Mouse (Mus musculus) hindbrain, embryonic 15.5 days (tissue): ENCODE measurements around the gene C87499. TPM values are rescaled to one million over a fixed set of nuclear protein-coding genes. Genes with fewer than 3 reads are reported as not detected.

Experiments
- polyA plus RNA-seq: library from polyadenylated mRNA; unstranded; fragments of >200 nt; fragmentation: Nextera tagmentation; extraction: Ambion mirVana; gene quantifications from 2 replicates; pipeline ENCODE4 v1.2.1, GENCODE M21; 2015

Gene C87499
- polyA plus RNA-seq, 1 experiment from 2014 or later: not detected

Other genes starting within 250 kb of the C87499 start
- 3.9 and 4.4 TPM in 2 replicates for gene Hacd4, start 195.5 kb downstream of the C87499 start, polyA plus RNA-seq
- not detected in 2 replicates for gene Ifnb1, start 111.6 kb downstream of the C87499 start, polyA plus RNA-seq
- not detected in 2 replicates for gene Ifna15, start 76.2 kb downstream of the C87499 start, polyA plus RNA-seq
- gene Ifna14, start 62.6 kb downstream of the C87499 start, polyA plus RNA-seq: not detected in 2 replicates
- not detected in 2 replicates for gene Ifna9, start 42.0 kb downstream of the C87499 start, polyA plus RNA-seq
- not detected in 2 replicates for gene Ifna12, start 31.0 kb downstream of the C87499 start, polyA plus RNA-seq
- not detected in 2 replicates for gene Ifna13, start 10.0 kb upstream of the C87499 start, polyA plus RNA-seq
- not detected in 2 replicates for gene Ifna16, start 42.5 kb upstream of the C87499 start, polyA plus RNA-seq
- not detected in 2 replicates for gene Ifna2, start 49.5 kb upstream of the C87499 start, polyA plus RNA-seq
- not detected in 2 replicates for gene Ifnab, start 56.9 kb upstream of the C87499 start, polyA plus RNA-seq
- 1.2 and 1.8 TPM in 2 replicates for gene Gm26566, start 87.4 kb upstream of the C87499 start, polyA plus RNA-seq
- gene Klhl9, start 88.1 kb upstream of the C87499 start, polyA plus RNA-seq: 100 and 103 TPM in 2 replicates
- gene Gm13271, start 120.5 kb upstream of the C87499 start, polyA plus RNA-seq: not detected in 2 replicates
- gene Gm13283, start 125.7 kb upstream of the C87499 start, polyA plus RNA-seq: 0.16 TPM in 1 of 2 replicates, not detected in the other
- gene Gm13290, start 139.4 kb upstream of the C87499 start, polyA plus RNA-seq: 0.25 TPM in 1 of 2 replicates, not detected in the other
- not detected in 2 replicates for gene Gm13289, start 142.5 kb upstream of the C87499 start, polyA plus RNA-seq
- gene Gm13272, start 145.4 kb upstream of the C87499 start, polyA plus RNA-seq: not detected in 2 replicates
- gene Ifnz, start 147.7 kb upstream of the C87499 start, polyA plus RNA-seq: not detected in 2 replicates
- gene Gm13276, start 151.3 kb upstream of the C87499 start, polyA plus RNA-seq: not detected in 2 replicates
- gene Gm13277, start 154.2 kb upstream of the C87499 start, polyA plus RNA-seq: not detected in 2 replicates
- gene Gm13278, start 157.1 kb upstream of the C87499 start, polyA plus RNA-seq: not detected in 2 replicates
- not detected in 2 replicates for gene Gm13275, start 160.1 kb upstream of the C87499 start, polyA plus RNA-seq
- gene Gm13279, start 163.0 kb upstream of the C87499 start, polyA plus RNA-seq: not detected in 2 replicates
- 0.13 TPM in 1 of 2 replicates, not detected in the other for gene Gm13285, start 165.3 kb upstream of the C87499 start, polyA plus RNA-seq
- gene Gm13287, start 168.8 kb upstream of the C87499 start, polyA plus RNA-seq: not detected in 2 replicates
- gene Gm13288, start 171.1 kb upstream of the C87499 start, polyA plus RNA-seq: not detected in 2 replicates
- gene Ifna7, start 181.8 kb upstream of the C87499 start, polyA plus RNA-seq: not detected in 2 replicates
- not detected in 2 replicates for gene Ifna11, start 185.5 kb upstream of the C87499 start, polyA plus RNA-seq
- not detected in 2 replicates for gene Ifna6, start 193.0 kb upstream of the C87499 start, polyA plus RNA-seq
- gene Ifna5, start 201.1 kb upstream of the C87499 start, polyA plus RNA-seq: not detected in 2 replicates
- gene Ifna4, start 207.4 kb upstream of the C87499 start, polyA plus RNA-seq: not detected in 2 replicates
- gene Ifna1, start 215.7 kb upstream of the C87499 start, polyA plus RNA-seq: not detected in 2 replicates
- not detected in 2 replicates for gene Ifne, start 245.8 kb upstream of the C87499 start, polyA plus RNA-seq